Mouse (Mus musculus): Measurements from ENCODE around the gene Nwd1. TPM values are rescaled to one million over a fixed set of nuclear protein-coding genes. Genes with fewer than 3 reads are reported as not detected.
"Not testable (repeated sequence)": the region's sequence is repeated elsewhere in the genome, so short reads cannot be mapped to it uniquely, and the experiment has no call there.

The Nwd1 gene
- polyA plus RNA-seq, 1 experiment: 0.05 TPM

DNA sequence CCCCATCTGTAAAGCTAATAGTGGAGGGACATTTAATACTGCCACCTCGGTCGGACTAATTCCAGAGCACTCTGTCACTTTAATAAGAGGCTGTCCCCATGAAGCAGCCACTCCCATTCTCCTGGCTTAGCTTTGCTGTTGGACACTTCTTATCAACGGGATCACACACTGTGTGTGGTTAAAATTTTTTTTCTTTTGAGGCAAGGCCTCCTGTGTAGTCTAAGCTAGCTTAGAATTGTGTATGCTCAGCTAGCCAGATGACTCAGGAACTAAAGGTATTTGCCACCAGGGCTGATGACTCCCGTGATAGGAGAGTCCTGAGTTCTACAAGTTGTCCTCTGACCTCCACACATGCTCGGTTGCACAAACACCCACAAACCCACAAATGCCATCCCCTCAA is 18.9 kb downstream of the Nwd1 start:
- TF ChIP-seq MYOD1 (IDR thresholded peaks at IDR 0.05; ENCODE audit: control insufficient read depth, insufficient read length, low read depth) (no peak), FOSL1 (IDR thresholded peaks at IDR 0.05; ENCODE audit: insufficient read depth, low read length, poor library complexity, severe bottlenecking) (no peak), CEBPB (IDR thresholded peaks at IDR 0.05; ENCODE audit: low read depth) (no peak), MYOG (IDR thresholded peaks at IDR 0.05; ENCODE audit: control insufficient read depth, extremely low read depth, insufficient read length) (no peak), MAX (IDR thresholded peaks at IDR 0.05) (no peak), USF1 (IDR thresholded peaks at IDR 0.05; ENCODE audit: low read depth) (no peak), CTCF (IDR thresholded peaks at IDR 0.05; ENCODE audit: control insufficient read depth, insufficient read depth, insufficient read length) (no peak)
- no peaks in the 10 kb centered on the region for H3K36me3 ChIP-seq (ENCODE audit: control insufficient read depth, insufficient read depth)

DNA sequence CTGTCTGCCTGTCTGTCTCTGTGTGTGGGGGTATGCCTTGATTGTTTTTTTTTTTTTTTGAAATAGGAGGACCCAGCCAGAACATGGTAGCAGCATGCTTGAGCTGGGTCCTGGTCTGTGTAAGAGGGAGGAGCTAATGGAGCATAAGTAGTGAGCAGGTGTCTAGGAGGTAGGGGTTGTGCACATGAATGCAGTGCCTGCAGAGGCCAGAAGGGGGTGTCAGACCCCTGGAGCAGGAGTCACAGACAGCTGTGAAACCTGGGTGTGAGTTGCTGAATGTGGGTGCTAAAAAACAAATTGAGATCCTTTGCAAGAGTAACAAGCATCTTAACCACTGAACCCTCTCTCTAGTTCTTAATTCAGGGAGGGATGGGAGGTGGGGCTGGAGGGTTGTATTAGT is 22.4 kb downstream of the Nwd1 start:
- Histone ChIP-seq H3K27me3 (ENCODE audit: control insufficient read depth, insufficient read depth, insufficient read length) (peaks cover 3% of the 10 kb centered on the region), H3K79me2 (ENCODE audit: control insufficient read depth, insufficient read depth) (no peaks in the 10 kb centered on the region), H3ac (ENCODE audit: control insufficient read depth, insufficient read length, low read depth) (no peak overlapping the region), H3K4me3 (ENCODE audit: insufficient read depth, poor library complexity, severe bottlenecking) (no peak overlapping the region), H3K36me3 (ENCODE audit: control insufficient read depth, insufficient read depth) (no peaks in the 10 kb centered on the region), H3K79me3 (ENCODE audit: low read depth) (no peaks in the 10 kb centered on the region)
- TF ChIP-seq FOSL1 (IDR thresholded peaks at IDR 0.05; ENCODE audit: insufficient read depth, low read length, poor library complexity, severe bottlenecking): no peak
- TF ChIP-seq MYOD1 (IDR thresholded peaks at IDR 0.05; ENCODE audit: control insufficient read depth, insufficient read length, low read depth): no peak
- no peak for TF ChIP-seq USF1 (IDR thresholded peaks at IDR 0.05; ENCODE audit: low read depth)
- TF ChIP-seq MYOG (IDR thresholded peaks at IDR 0.05; ENCODE audit: control insufficient read depth, extremely low read depth, insufficient read length): no peak
- TF ChIP-seq CEBPB (IDR thresholded peaks at IDR 0.05; ENCODE audit: low read depth): no peak
- TF ChIP-seq MAX (IDR thresholded peaks at IDR 0.05): no peak
- TF ChIP-seq CTCF (IDR thresholded peaks at IDR 0.05; ENCODE audit: control insufficient read depth, insufficient read depth, insufficient read length): no peak

More for the DNA sequence above, 18.9 kb downstream of the Nwd1 start:
- no peak overlapping the region for H3K4me3 ChIP-seq (ENCODE audit: insufficient read depth, poor library complexity, severe bottlenecking)
- H3K79me2 ChIP-seq (ENCODE audit: control insufficient read depth, insufficient read depth): no peaks in the 10 kb centered on the region
- H3K27me3 ChIP-seq (ENCODE audit: control insufficient read depth, insufficient read depth, insufficient read length): no peaks in the 10 kb centered on the region
- no peak overlapping the region for H3ac ChIP-seq (ENCODE audit: control insufficient read depth, insufficient read length, low read depth)
- H3K79me3 ChIP-seq (ENCODE audit: low read depth): no peaks in the 10 kb centered on the region

DNA sequence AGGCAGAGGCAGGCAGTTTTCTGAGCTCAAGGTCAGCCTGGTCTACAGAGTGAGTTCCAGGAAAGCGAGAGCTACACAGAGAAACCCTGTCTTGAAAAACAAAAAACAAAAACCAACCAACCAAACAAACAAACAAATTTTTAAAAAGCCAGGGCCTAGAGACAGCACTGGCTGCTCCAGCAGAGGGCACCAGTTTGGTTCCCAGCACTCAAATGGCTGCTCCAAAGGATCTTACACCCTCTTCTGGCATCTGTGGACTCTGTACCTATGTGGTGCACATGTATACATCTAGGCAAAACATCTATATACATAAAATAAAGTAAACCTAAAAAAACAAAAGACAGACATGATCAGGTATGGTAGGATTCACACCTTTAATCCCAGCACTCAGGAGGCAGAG is 26.3 kb downstream of the Nwd1 start:
- Histone ChIP-seq H3K36me3 (ENCODE audit: control insufficient read depth, insufficient read depth) (no peaks in the 10 kb centered on the region), H3K79me2 (ENCODE audit: control insufficient read depth, insufficient read depth) (no peaks in the 10 kb centered on the region), H3K27me3 (ENCODE audit: control insufficient read depth, insufficient read depth, insufficient read length) (peaks cover 7% of the 10 kb centered on the region), H3ac (ENCODE audit: control insufficient read depth, insufficient read length, low read depth) (no peak overlapping the region), H3K4me3 (ENCODE audit: insufficient read depth, poor library complexity, severe bottlenecking) (no peak overlapping the region), H3K79me3 (ENCODE audit: low read depth) (no peaks in the 10 kb centered on the region)
- no peak for TF ChIP-seq MAX (IDR thresholded peaks at IDR 0.05)

DNA sequence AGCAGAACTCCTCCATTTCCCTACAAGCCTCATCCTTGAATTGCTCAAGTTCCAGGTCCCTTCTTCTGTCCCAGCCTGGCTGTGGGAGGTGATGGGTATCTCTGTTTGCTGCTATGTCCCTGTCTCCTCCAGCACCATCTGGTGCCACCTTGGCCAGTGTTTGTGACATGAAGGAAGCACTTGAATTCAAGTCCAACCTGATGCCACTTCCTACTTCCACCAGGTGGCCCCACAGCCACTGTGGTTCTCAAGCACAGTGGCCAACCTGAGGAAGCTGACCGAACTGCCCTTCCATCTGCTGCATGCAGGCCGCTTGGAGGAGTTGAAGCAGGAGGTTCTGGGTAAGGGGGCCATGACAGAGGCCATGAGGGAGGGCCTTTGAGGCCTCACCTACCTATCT is 27.7 kb downstream of the Nwd1 start:
- TF ChIP-seq CTCF (IDR thresholded peaks at IDR 0.05; ENCODE audit: control insufficient read depth, insufficient read depth, insufficient read length) (no peak), MYOG (IDR thresholded peaks at IDR 0.05; ENCODE audit: control insufficient read depth, extremely low read depth, insufficient read length) (no peak), CEBPB (IDR thresholded peaks at IDR 0.05; ENCODE audit: low read depth) (no peak), MYOD1 (IDR thresholded peaks at IDR 0.05; ENCODE audit: control insufficient read depth, insufficient read length, low read depth) (no peak), USF1 (IDR thresholded peaks at IDR 0.05; ENCODE audit: low read depth) (no peak), FOSL1 (IDR thresholded peaks at IDR 0.05; ENCODE audit: insufficient read depth, low read length, poor library complexity, severe bottlenecking) (no peak), MAX (IDR thresholded peaks at IDR 0.05) (no peak)
- H3K79me2 ChIP-seq (ENCODE audit: control insufficient read depth, insufficient read depth): no peaks in the 10 kb centered on the region
- no peak overlapping the region for H3K4me3 ChIP-seq (ENCODE audit: insufficient read depth, poor library complexity, severe bottlenecking)
- no peaks in the 10 kb centered on the region for H3K36me3 ChIP-seq (ENCODE audit: control insufficient read depth, insufficient read depth)
- H3ac ChIP-seq (ENCODE audit: control insufficient read depth, insufficient read length, low read depth): no peak overlapping the region
- H3K79me3 ChIP-seq (ENCODE audit: low read depth): no peaks in the 10 kb centered on the region
- peaks cover 14% of the 10 kb centered on the region for H3K27me3 ChIP-seq (ENCODE audit: control insufficient read depth, insufficient read depth, insufficient read length)

DNA sequence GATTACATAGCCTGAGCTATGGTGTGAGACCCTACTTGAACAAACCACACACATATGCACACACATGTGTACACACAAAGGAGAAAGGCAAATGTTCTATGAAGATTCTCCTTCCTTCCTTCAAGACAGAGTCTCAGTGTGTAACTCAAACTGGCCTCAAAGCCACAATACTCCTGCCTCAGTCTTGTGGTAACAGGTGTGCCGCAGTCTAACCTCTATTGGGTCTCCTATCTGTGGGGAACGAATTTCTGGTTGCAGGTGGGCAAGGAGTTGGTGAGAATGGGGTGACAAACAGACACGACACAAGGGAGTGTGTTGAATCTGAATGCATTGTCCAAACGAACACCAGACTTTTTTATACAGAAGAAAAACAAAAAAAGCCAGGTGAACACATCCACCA is 29.9 kb downstream of the Nwd1 start:
- no peaks in the 10 kb centered on the region for H3K36me3 ChIP-seq (ENCODE audit: control insufficient read depth, insufficient read depth)
- H3K27me3 ChIP-seq (ENCODE audit: control insufficient read depth, insufficient read depth, insufficient read length): peaks cover 10% of the 10 kb centered on the region
- H3K4me3 ChIP-seq (ENCODE audit: insufficient read depth, poor library complexity, severe bottlenecking): no peak overlapping the region
- H3K79me3 ChIP-seq (ENCODE audit: low read depth): no peaks in the 10 kb centered on the region
- H3ac ChIP-seq (ENCODE audit: control insufficient read depth, insufficient read length, low read depth): no peak overlapping the region
- TF ChIP-seq CEBPB (IDR thresholded peaks at IDR 0.05; ENCODE audit: low read depth): no peak
- no peak for TF ChIP-seq USF1 (IDR thresholded peaks at IDR 0.05; ENCODE audit: low read depth)
- no peak for TF ChIP-seq FOSL1 (IDR thresholded peaks at IDR 0.05; ENCODE audit: insufficient read depth, low read length, poor library complexity, severe bottlenecking)
- TF ChIP-seq MYOD1 (IDR thresholded peaks at IDR 0.05; ENCODE audit: control insufficient read depth, insufficient read length, low read depth): no peak
- no peak for TF ChIP-seq MAX (IDR thresholded peaks at IDR 0.05)
- no peak for TF ChIP-seq CTCF (IDR thresholded peaks at IDR 0.05; ENCODE audit: control insufficient read depth, insufficient read depth, insufficient read length)
- no peak for TF ChIP-seq MYOG (IDR thresholded peaks at IDR 0.05; ENCODE audit: control insufficient read depth, extremely low read depth, insufficient read length)
- no peaks in the 10 kb centered on the region for H3K79me2 ChIP-seq (ENCODE audit: control insufficient read depth, insufficient read depth)

DNA sequence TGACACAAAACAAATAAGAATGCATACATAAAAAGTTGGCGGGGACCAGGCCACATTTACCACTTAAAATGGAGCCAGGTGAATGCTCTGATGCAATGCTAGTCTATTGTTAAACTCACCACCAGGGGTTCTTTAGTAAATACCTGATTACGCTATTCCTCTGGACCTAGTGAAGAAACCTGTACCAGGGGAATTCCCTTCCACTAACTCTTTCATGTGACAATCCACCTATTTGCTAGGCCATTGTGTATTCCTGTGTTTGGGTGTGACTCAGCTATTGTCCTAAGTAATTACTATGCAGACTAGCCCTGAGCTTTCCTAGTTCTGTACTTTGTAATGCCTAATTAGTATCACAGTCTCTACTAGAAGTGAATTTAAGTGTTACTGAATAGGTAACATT is 30.3 kb downstream of the Nwd1 start:
- H3ac ChIP-seq (ENCODE audit: control insufficient read depth, insufficient read length, low read depth); H3K4me3 ChIP-seq (ENCODE audit: insufficient read depth, poor library complexity, severe bottlenecking); H3K79me2 ChIP-seq (ENCODE audit: control insufficient read depth, insufficient read depth); H3K79me3 ChIP-seq (ENCODE audit: low read depth); H3K36me3 ChIP-seq (ENCODE audit: control insufficient read depth, insufficient read depth): not testable (repeated sequence)
- peaks cover 10% of the 10 kb centered on the region for H3K27me3 ChIP-seq (ENCODE audit: control insufficient read depth, insufficient read depth, insufficient read length)

Measured in C2C12 (cell line).